In the genomic region with DNA sequence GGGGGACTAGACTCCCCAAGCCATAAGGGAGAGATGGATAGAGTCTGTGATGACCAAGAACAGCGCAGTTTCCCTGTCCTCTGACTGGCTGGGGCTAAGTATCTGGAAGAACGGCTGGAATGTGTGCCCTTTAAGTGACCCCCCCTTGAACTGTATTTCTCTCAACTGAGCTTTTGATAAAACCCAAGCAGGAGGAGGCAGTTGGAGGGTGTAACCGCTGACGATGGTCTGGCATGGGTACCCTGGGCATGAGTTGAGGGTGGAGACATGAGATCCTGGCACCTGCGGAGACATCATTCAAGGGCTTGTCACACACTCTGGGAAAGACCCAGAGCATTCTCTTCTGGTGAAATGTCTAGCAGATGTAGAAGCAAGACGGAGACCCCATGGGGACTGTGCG, we compare ENCODE assay signal across 18 mouse cellular contexts.
DNase-seq lines count a peak whose midpoint lies in the region; ATAC-seq and TF ChIP-seq lines count a peak whose summit lies in the region.
"Had no signal": no experiment of that assay in that cellular context is flagged by ENCODE, and none has a peak within 500 bp of the region (broad histone marks: within the 10 kb centered on the region; RNA-seq: fewer than 3 reads in every experiment).

No protein-coding gene starts in this region.

- H3K4me3 ChIP-seq in heart, embryonic 15.5 days: no peak overlapping the region
- no peak overlapping the region for H3K4me3 ChIP-seq in lung, postnatal 0 days (ENCODE audit: low read depth, low read length)
- no peak overlapping the region for H3K4me3 ChIP-seq in heart, embryonic 16.5 days (ENCODE audit: low read length)
- H3K4me3 ChIP-seq in small intestine, adult 2 months (ENCODE audit: low read depth, low read length): no peak overlapping the region
- H3K4me3 ChIP-seq: embryonic facial prominence, embryonic 12.5 days had no signal

- H3K36me3 ChIP-seq in heart, embryonic 15.5 days: no peaks in the 10 kb centered on the region
- no peaks in the 10 kb centered on the region for H3K36me3 ChIP-seq in lung, postnatal 0 days (ENCODE audit: insufficient read depth, low read length)
- no peaks in the 10 kb centered on the region for H3K36me3 ChIP-seq in heart, embryonic 16.5 days (ENCODE audit: control insufficient read depth, insufficient read depth)
- H3K36me3 ChIP-seq in small intestine, adult 2 months (ENCODE audit: control insufficient read depth, insufficient read depth, low read length): no peaks in the 10 kb centered on the region
- H3K36me3 ChIP-seq: embryonic facial prominence, embryonic 12.5 days had no signal

- no peak for DNase-seq in heart, postnatal 25 days (ENCODE audit: low spot score)
- peak; percentile 79 for DNase-seq in lung, postnatal 0 days (ENCODE audit: low spot score)
- DNase-seq in lung, postnatal 14 days: no peak
- DNase-seq in kidney, adult 9 months: no peak
- DNase-seq in cerebellum, postnatal 4 days (ENCODE audit: low spot score in 2 of 2): no peak
- DNase-seq: adrenal gland, postnatal 36 days; cerebellum, adult 11-12 months; cerebellum, postnatal 36 days; kidney, adult 18-20 months; kidney, postnatal 4 days; retina, postnatal 1 day; thymus, postnatal 14 days had no signal

- H3K27me3 ChIP-seq in heart, embryonic 15.5 days: no peaks in the 10 kb centered on the region
- no peaks in the 10 kb centered on the region for H3K27me3 ChIP-seq in lung, postnatal 0 days (replicated peaks; ENCODE audit: insufficient read depth, low read length)
- H3K27me3 ChIP-seq in heart, embryonic 16.5 days (ENCODE audit: control insufficient read depth, insufficient read depth, low read length): no peaks in the 10 kb centered on the region
- no peaks in the 10 kb centered on the region for H3K27me3 ChIP-seq in small intestine, adult 2 months (ENCODE audit: control insufficient read depth, insufficient read depth, low read length)
- H3K27me3 ChIP-seq: embryonic facial prominence, embryonic 12.5 days had no signal

- TF ChIP-seq POLR2A in small intestine, adult 2 months (IDR thresholded peaks at IDR 0.05; ENCODE audit: low read depth, low read length): no peak

- no peak for TF ChIP-seq CTCF in lung, postnatal 0 days (IDR thresholded peaks at IDR 0.05)
- TF ChIP-seq CTCF in small intestine, adult 2 months (IDR thresholded peaks at IDR 0.05; ENCODE audit: extremely low read depth, insufficient read length, insufficient replicate concordance, low read depth, low read length): no peak

- H3K27ac ChIP-seq in heart, embryonic 15.5 days: 0 out of 2 replicates have a peak overlapping the region, but pooled peaks have one; percentile 4
- 0 out of 2 replicates have a peak overlapping the region, but pooled peaks have one; percentile 68 for H3K27ac ChIP-seq in lung, postnatal 0 days (ENCODE audit: low read length)
- 0 out of 2 replicates have a peak overlapping the region, but pooled peaks have one; percentile 12 for H3K27ac ChIP-seq in heart, embryonic 16.5 days (ENCODE audit: low read length)
- peak overlapping the region; percentile 46; the same call in 1 of the 2 replicates for H3K27ac ChIP-seq in small intestine, adult 2 months (ENCODE audit: insufficient read depth, low read depth, low read length)
- H3K27ac ChIP-seq: embryonic facial prominence, embryonic 12.5 days; hindbrain, embryonic 14.5 days had no signal

- TF ChIP-seq EP300 in lung, postnatal 0 days (IDR thresholded peaks at IDR 0.05): no peak

- peak; percentile 47 for ATAC-seq in heart, embryonic 15.5 days (replicated peaks; ENCODE audit: insufficient number of reproducible peaks, insufficient read depth, low FRiP score, low read depth)
- ATAC-seq in lung, postnatal 0 days: peak; percentile 56
- peak; percentile 75 for ATAC-seq in heart, embryonic 16.5 days (replicated peaks; ENCODE audit: extremely low read depth, insufficient read depth, low FRiP score)

- H3K4me1 ChIP-seq in heart, embryonic 15.5 days (replicated peaks): peaks cover 27% of the 10 kb centered on the region
- peaks cover 14% of the 10 kb centered on the region; the same call in 1 of the 2 replicates for H3K4me1 ChIP-seq in lung, postnatal 0 days (ENCODE audit: insufficient read depth, low read depth, low read length)
- peaks cover 24% of the 10 kb centered on the region for H3K4me1 ChIP-seq in heart, embryonic 16.5 days (ENCODE audit: control insufficient read depth, insufficient read depth, low read length)
- peaks cover 13% of the 10 kb centered on the region; the same call in 1 of the 2 replicates for H3K4me1 ChIP-seq in small intestine, adult 2 months (ENCODE audit: control insufficient read depth, insufficient read depth, insufficient read length, low read length)

- H3K9ac ChIP-seq in heart, embryonic 15.5 days: no peak overlapping the region
- H3K9ac ChIP-seq in lung, postnatal 0 days (replicated peaks; ENCODE audit: low read depth): no peak overlapping the region
- H3K9ac ChIP-seq in heart, embryonic 16.5 days (ENCODE audit: low read length): no peak overlapping the region
- H3K9ac ChIP-seq: embryonic facial prominence, embryonic 12.5 days; hindbrain, embryonic 14.5 days had no signal

- intact Hi-C loops in heart, postnatal 25 days (cut with DNase I): no loop called here

- H3K4me2 ChIP-seq in heart, embryonic 15.5 days: peak overlapping the region; percentile 13; the same call in 1 of the 2 replicates
- no peak overlapping the region for H3K4me2 ChIP-seq in lung, postnatal 0 days (replicated peaks; ENCODE audit: low read depth, low read length)
- peak overlapping the region; percentile 22; the same call in 1 of the 2 replicates for H3K4me2 ChIP-seq in heart, embryonic 16.5 days (ENCODE audit: low read depth, low read length)
- H3K4me2 ChIP-seq: embryonic facial prominence, embryonic 12.5 days; hindbrain, embryonic 14.5 days; midbrain, embryonic 11.5 days had no signal

- WGBS in heart, embryonic 15.5 days: 36% methylated on average over 7 of the region's 7 CpGs
- 47% methylated on average over 7 of the region's 7 CpGs for WGBS in lung, postnatal 0 days
- 36% methylated on average over 7 of the region's 7 CpGs for WGBS in heart, embryonic 16.5 days
- 79% methylated on average over 7 of the region's 7 CpGs for WGBS in small intestine, adult 2 months

- no peaks in the 10 kb centered on the region for H3K9me3 ChIP-seq in heart, embryonic 15.5 days (replicated peaks)
- no peaks in the 10 kb centered on the region for H3K9me3 ChIP-seq in lung, postnatal 0 days (ENCODE audit: low read length)
- no peaks in the 10 kb centered on the region for H3K9me3 ChIP-seq in heart, embryonic 16.5 days (replicated peaks; ENCODE audit: control insufficient read depth, low read length)
- H3K9me3 ChIP-seq: embryonic facial prominence, embryonic 12.5 days had no signal

Comparison
In these comparisons a context has a peak if more than half of its experiments do, and no peak if none do; other contexts are left out.
1. H3K27ac ChIP-seq: peak in every context shown above with its lines; median percentile 68 in lung, postnatal 0 days; 46 in small intestine, adult 2 months; 12 in heart, embryonic 16.5 days; 4 in heart, embryonic 15.5 days.